Mouse (Mus musculus) retina, adult 2 months (tissue): ENCODE measurements around the gene Selplg.
A peak's percentile ranks its signal among the peaks of the same experiment; 100 is the strongest.
"Not testable (repeated sequence)": the region's sequence is repeated elsewhere in the genome, so short reads cannot be mapped to it uniquely, and the experiment has no call there.

Experiments
- DNase-seq: peaks from one replicate; pipeline ENCODE4 v3.0.0-alpha.2; 2012; ENCODE audit warnings: low read depth, low spot score

The Selplg gene

GRCm38 (mm10) chr5:113791197-113792095 lies 41.0 kb downstream of the Selplg start:
- DNase-seq = no peak

GRCm38 (mm10) chr5:113790453-113791196 lies 41.8 kb downstream of the Selplg start:
- no peak for DNase-seq

GRCm38 (mm10) chr5:113789075-113789788 lies 43.2 kb downstream of the Selplg start:
- no peak for DNase-seq

GRCm38 (mm10) chr5:113788645-113789044 lies 43.8 kb downstream of the Selplg start:
- no peak for DNase-seq

GRCm38 (mm10) chr5:113786985-113787384 lies 45.5 kb downstream of the Selplg start:
- no peak for DNase-seq

- DNase-seq = not testable (repeated sequence)
Observed at GRCm38 (mm10) chr5:113784104-113784503, 48.3 kb downstream of the Selplg start.

GRCm38 (mm10) chr5:113783581-113784001 lies 48.9 kb downstream of the Selplg start:
- DNase-seq = no peak

- no peak for DNase-seq
Observed at GRCm38 (mm10) chr5:113782624-113783023, 49.8 kb downstream of the Selplg start.

- no peak for DNase-seq
Observed at GRCm38 (mm10) chr5:113781875-113782274, 50.6 kb downstream of the Selplg start.

GRCm38 (mm10) chr5:113781254-113781653 lies 51.2 kb downstream of the Selplg start:
- no peak for DNase-seq

- no peak for DNase-seq
Observed at GRCm38 (mm10) chr5:113780763-113781162, 51.7 kb downstream of the Selplg start.

- no peak for DNase-seq
Observed at GRCm38 (mm10) chr5:113780082-113780752, 52.2 kb downstream of the Selplg start.

- DNase-seq = no peak
Observed at GRCm38 (mm10) chr5:113779569-113779968, 52.9 kb downstream of the Selplg start.

- not testable (repeated sequence) for DNase-seq
Observed at GRCm38 (mm10) chr5:113777728-113778127, 54.7 kb downstream of the Selplg start.

- no peak for DNase-seq
Observed at GRCm38 (mm10) chr5:113776896-113777226, 55.6 kb downstream of the Selplg start.

GRCm38 (mm10) chr5:113776128-113776895 lies 56.1 kb downstream of the Selplg start:
- DNase-seq = no peak

GRCm38 (mm10) chr5:113775585-113775984 lies 56.9 kb downstream of the Selplg start:
- no peak for DNase-seq

- peak; percentile 25 for DNase-seq
Observed at GRCm38 (mm10) chr5:113773664-113774063, 58.8 kb downstream of the Selplg start.

- DNase-seq = no peak
Observed at GRCm38 (mm10) chr5:113772905-113773519, 59.4 kb downstream of the Selplg start.

GRCm38 (mm10) chr5:113772450-113772895 lies 60.0 kb downstream of the Selplg start, which contains the start of the genes Sart3 and Iscu:
Gene Sart3, minus strand, starts transcription at chr5:113772510.
Gene Iscu, plus strand, starts transcription at chr5:113772748.
- peak; percentile 90 for DNase-seq
